Mouse (Mus musculus): ENCODE measurements around the gene Pola2. TPM values are rescaled to one million over a fixed set of nuclear protein-coding genes. Genes with fewer than 3 reads are reported as not detected.
A peak's percentile ranks its signal among the peaks of the same experiment; 100 is the strongest.

The Pola2 gene
- polyA plus RNA-seq, 1 experiment from 2014 or later = 65.4 TPM

DNA sequence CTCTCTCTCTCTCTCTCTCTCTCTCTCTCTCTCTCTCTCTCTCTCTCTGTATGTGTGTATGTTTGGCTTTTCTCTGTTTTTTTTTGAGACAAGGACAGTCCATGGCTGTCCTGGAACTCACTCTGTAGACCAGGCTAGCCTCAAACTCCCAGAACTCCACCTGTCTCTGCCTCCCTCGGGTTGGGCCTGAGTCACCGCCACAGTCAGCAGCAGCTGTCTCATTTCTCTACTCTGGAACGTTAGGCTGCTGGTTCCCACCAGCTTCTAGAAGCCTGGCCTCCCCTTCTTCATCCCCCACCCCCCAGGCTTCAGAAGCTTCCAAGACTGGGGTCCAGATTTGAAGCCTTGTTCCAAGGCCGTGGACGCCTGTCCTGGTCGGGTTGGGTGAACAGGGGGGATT, 25.6 kb upstream of the Pola2 start:
- no peak for ATAC-seq (ENCODE audit: insufficient number of reproducible peaks, low FRiP score, low TSS enrichment, low read depth)
- no peak overlapping the region for H3K4me2 ChIP-seq (replicated peaks)
- no peak overlapping the region for H3K27ac ChIP-seq (replicated peaks)
- H3K9ac ChIP-seq = no peak overlapping the region
- no peak overlapping the region for H3K4me3 ChIP-seq (replicated peaks)
- no peaks in the 10 kb centered on the region for H3K27me3 ChIP-seq
- WGBS = 57% methylated on average over 6 of the region's 6 CpGs
- H3K9me3 ChIP-seq (replicated peaks) = no peaks in the 10 kb centered on the region
- H3K36me3 ChIP-seq = peaks cover 29% of the 10 kb centered on the region
- peaks cover 20% of the 10 kb centered on the region for H3K4me1 ChIP-seq

DNA sequence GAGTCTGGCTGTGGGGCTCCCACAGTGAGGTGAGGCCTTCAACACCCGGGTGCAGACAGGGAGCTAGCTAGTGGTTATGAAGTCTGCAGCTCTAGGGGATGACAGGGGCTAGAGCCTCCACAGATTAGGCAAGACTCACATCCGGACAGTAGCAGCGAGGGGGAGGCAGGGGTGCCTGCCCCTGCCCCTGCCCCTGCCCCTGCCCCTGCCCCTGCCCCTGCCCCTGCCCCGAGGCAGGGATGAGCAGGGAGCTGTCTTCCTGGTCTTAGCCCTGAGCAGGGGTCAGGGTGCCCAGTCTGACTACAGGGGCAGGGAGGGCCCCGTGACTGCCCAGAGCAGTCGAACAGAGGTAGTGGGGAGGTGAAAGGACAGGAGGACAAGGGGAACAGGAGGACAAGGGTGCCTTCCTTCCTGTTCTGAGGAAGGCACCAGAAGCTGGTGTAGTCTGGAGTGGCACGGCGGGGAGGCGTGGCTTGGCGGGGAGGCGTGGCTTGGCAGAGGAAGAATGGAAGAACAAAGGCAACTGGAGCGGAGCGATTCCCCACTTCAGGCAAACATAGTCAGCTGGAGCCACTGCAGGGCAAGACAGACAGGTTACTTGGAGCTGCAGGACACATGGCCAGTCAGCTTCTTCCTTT, 24.9 kb upstream of the Pola2 start:
- 7% methylated on average over 13 of the region's 13 CpGs for WGBS

DNA sequence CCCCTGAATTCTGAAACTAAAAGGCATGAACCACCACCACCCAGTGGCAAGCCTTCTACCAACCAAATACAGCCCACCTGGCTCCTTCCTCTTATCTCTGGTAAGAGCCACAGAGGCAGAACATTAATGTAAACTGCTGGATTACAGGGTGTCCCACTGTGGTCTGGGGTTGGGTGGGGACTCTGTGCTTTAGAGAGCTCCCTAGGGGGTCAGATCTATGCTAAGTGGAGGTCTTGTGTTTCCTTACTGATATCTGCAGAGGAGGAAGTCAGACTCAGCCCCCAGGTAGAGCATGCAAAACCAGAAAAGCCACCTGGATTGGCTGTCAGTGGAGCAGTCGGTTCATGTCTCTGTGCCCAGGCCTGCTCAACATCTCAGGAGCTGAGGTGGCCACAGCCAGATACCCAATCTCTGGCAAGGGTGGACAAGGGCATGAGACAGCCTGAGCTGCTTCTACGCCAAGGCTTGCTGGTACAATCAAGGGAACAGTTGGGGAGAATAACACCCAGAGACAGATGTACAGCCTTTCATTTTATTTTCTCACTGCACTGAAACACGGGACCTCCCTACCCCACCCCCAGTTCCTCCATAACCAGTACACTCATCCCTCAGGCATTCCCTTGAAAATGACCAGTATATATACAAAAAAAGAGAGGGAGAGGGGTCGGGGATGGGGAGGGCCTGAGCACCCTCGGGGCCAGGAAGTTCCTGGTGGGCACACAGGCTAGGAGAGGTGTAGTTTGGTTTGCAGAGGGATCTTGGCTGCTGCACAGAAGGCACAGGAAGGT, 24.2 kb upstream of the Pola2 start:
- Histone ChIP-seq H3K4me1 (peaks cover 20% of the 10 kb centered on the region), H3K36me3 (peaks cover 15% of the 10 kb centered on the region; the same call in 1 of the 2 replicates), H3K27me3 (no peaks in the 10 kb centered on the region), H3K4me2 (replicated peaks) (no peak overlapping the region), H3K9ac (0 out of 2 replicates have a peak overlapping the region, but pooled peaks have one; percentile 23), H3K27ac (replicated peaks) (peak overlapping the region; percentile 22; the same call in 1 of the 2 replicates), H3K4me3 (replicated peaks) (no peak overlapping the region), H3K9me3 (replicated peaks) (no peaks in the 10 kb centered on the region)
- 39% methylated on average over 5 of the region's 5 CpGs for WGBS
- ATAC-seq (ENCODE audit: insufficient number of reproducible peaks, low FRiP score, low TSS enrichment, low read depth) = no peak; the same call in 1 of the 2 replicates

More for the DNA sequence above, 24.9 kb upstream of the Pola2 start:
- Histone ChIP-seq H3K27ac (replicated peaks) (peak overlapping the region; percentile 22; the same call in 1 of the 2 replicates), H3K4me1 (peaks cover 20% of the 10 kb centered on the region), H3K4me3 (replicated peaks) (no peak overlapping the region), H3K36me3 (peaks cover 22% of the 10 kb centered on the region), H3K4me2 (replicated peaks) (peak overlapping the region; percentile 15; the same call in 1 of the 2 replicates), H3K9ac (0 out of 2 replicates have a peak overlapping the region, but pooled peaks have one; percentile 23), H3K9me3 (replicated peaks) (no peaks in the 10 kb centered on the region), H3K27me3 (no peaks in the 10 kb centered on the region)
- 0 out of 2 replicates have a peak, but pooled peaks have one; percentile 30 for ATAC-seq (ENCODE audit: insufficient number of reproducible peaks, low FRiP score, low TSS enrichment, low read depth)

- Histone ChIP-seq H3K4me2 (replicated peaks) (no peak within 1 kb of the TSS), H3K9me3 (replicated peaks) (no peaks in the 10 kb centered on the region), H3K4me3 (replicated peaks) (no peak within 1 kb of the TSS), H3K36me3 (peaks cover 3% of the 10 kb centered on the region; the same call in 1 of the 2 replicates), H3K9ac (no peak within 1 kb of the TSS), H3K27ac (replicated peaks) (no peak within 1 kb of the TSS), H3K27me3 (no peaks in the 10 kb centered on the region), H3K4me1 (peaks cover 20% of the 10 kb centered on the region)
- ATAC-seq (ENCODE audit: insufficient number of reproducible peaks, low FRiP score, low TSS enrichment, low read depth) = no peak
- WGBS = 39% methylated on average over 4 of the region's 4 CpGs
These were observed 22.0 kb upstream of the Pola2 start, which contains the start of gene Slc22a20 for GRCm38 (mm10) chr19:5986043-5986442. Slc22a20 (minus strand) TSS chr19:5986143.

DNA sequence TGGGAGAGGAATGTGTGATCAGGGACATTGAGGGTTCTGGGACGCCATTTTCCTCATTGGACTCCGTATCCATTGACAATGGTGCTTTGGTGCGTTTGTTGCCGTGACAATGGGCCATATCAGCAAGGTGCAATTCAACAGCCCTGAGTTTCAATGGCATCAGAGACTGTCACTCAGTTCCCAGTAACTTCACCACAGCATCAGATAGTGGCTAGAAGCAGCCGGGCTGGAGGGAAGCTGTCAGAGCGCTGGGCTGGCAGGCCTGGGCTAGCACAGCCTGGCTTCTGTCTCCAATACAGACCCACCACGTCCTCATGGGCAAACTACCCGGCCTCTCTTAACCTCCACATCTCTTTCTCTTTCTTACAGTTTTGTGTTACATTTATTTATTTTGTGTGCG, 16.5 kb upstream of the Pola2 start:
- WGBS = 84% methylated on average over 9 of the region's 9 CpGs
- no peak overlapping the region for H3K27ac ChIP-seq (replicated peaks)
- ATAC-seq (ENCODE audit: insufficient number of reproducible peaks, low FRiP score, low TSS enrichment, low read depth) = no peak

DNA sequence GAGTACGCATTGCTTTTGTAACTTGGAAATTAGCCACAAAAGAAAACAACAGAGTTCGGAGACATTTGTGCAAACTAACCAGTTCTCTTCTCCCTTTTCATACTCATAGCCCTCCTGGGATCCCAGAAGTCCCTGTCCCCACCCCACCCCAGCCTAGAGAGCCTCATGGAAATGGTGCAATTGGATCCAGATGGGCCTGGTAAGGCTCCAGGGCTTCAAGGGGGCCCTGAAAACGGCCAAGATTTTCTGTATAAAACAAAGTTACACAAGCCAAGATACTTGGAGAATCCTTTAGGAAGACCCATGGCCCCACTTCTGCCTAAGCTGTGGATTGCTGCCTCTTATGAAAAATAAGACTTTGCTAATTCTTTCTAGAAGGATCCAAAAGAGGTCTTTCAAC, 13.7 kb upstream of the Pola2 start:
- Histone ChIP-seq H3K9ac (no peak overlapping the region), H3K4me1 (0 out of 2 replicates have a peak, but pooled peaks cover 11% of the 10 kb centered on the region), H3K4me3 (replicated peaks) (no peak overlapping the region), H3K27ac (replicated peaks) (peak overlapping the region; percentile 85), H3K4me2 (replicated peaks) (no peak overlapping the region), H3K9me3 (replicated peaks) (no peaks in the 10 kb centered on the region), H3K36me3 (no peaks in the 10 kb centered on the region), H3K27me3 (no peaks in the 10 kb centered on the region)
- 34% methylated on average over 3 of the region's 3 CpGs for WGBS
- ATAC-seq (ENCODE audit: insufficient number of reproducible peaks, low FRiP score, low TSS enrichment, low read depth) = peak; percentile 35; the same call in 1 of the 2 replicates

More for the DNA sequence above, 16.5 kb upstream of the Pola2 start:
- no peaks in the 10 kb centered on the region for H3K36me3 ChIP-seq
- no peaks in the 10 kb centered on the region for H3K9me3 ChIP-seq (replicated peaks)
- no peaks in the 10 kb centered on the region for H3K27me3 ChIP-seq
- no peak overlapping the region for H3K4me3 ChIP-seq (replicated peaks)
- H3K4me2 ChIP-seq (replicated peaks) = no peak overlapping the region
- H3K4me1 ChIP-seq = 0 out of 2 replicates have a peak, but pooled peaks cover 8% of the 10 kb centered on the region
- H3K9ac ChIP-seq = no peak overlapping the region

DNA sequence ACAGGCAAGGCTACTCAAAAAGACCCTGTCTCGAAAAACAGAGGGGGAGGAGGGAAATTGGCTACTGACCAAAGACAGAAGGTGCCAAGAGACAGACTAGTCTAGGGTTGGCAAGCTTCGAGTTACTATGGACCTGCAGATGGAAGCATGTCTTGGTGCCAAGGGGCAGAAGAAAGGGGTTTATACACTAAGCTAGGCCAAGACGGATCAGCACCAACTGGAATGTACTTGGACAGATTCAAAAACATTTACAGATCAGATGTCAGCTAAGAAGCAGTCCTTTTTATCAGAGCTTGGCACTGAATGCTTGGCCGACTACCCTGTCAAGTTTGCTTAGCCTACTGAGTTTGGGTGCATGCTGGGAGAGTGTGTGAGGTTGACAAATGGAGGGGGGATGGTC, 11.7 kb upstream of the Pola2 start:
- 0 out of 2 replicates have a peak, but pooled peaks cover 11% of the 10 kb centered on the region for H3K4me1 ChIP-seq
- no peaks in the 10 kb centered on the region for H3K36me3 ChIP-seq
- H3K9ac ChIP-seq = no peak overlapping the region
- H3K9me3 ChIP-seq (replicated peaks) = no peaks in the 10 kb centered on the region
- no peaks in the 10 kb centered on the region for H3K27me3 ChIP-seq
- no peak overlapping the region for H3K4me3 ChIP-seq (replicated peaks)
- ATAC-seq (ENCODE audit: insufficient number of reproducible peaks, low FRiP score, low TSS enrichment, low read depth) = peak; percentile 78
- H3K4me2 ChIP-seq (replicated peaks) = no peak overlapping the region
- WGBS = 44% methylated on average over 4 of the region's 4 CpGs
- H3K27ac ChIP-seq (replicated peaks) = 0 out of 2 replicates have a peak overlapping the region, but pooled peaks have one; percentile 9

GRCm38 (mm10) chr19:5975112-5975511, 11.1 kb upstream of the Pola2 start:
- Histone ChIP-seq H3K4me3 (replicated peaks) (no peak overlapping the region), H3K27ac (replicated peaks) (0 out of 2 replicates have a peak overlapping the region, but pooled peaks have one; percentile 9), H3K9ac (no peak overlapping the region), H3K4me2 (replicated peaks) (no peak overlapping the region), H3K36me3 (no peaks in the 10 kb centered on the region), H3K27me3 (no peaks in the 10 kb centered on the region), H3K4me1 (0 out of 2 replicates have a peak, but pooled peaks cover 11% of the 10 kb centered on the region), H3K9me3 (replicated peaks) (no peaks in the 10 kb centered on the region)
- ATAC-seq (ENCODE audit: insufficient number of reproducible peaks, low FRiP score, low TSS enrichment, low read depth) = peak; percentile 49; the same call in 1 of the 2 replicates
- WGBS = 60% methylated on average over 4 of the region's 4 CpGs

DNA sequence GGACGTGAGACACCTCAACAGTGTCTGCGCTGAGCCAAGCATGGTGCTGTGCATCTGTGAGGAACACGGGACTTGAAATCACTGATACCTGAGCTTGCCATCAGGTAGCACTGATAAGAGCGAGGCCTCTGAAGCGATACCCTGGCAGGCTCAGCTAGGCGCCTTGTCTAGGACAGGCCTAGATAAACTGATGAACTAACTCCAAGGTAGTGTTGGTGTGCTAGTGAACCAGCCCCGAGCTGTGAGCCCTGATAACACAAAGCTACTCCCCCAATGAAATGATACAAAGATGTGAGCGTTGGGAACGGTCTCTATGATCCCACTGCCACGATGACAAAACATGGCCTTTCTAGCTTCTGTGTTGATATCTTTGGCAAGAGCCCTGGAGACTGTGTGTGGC, 3.7 kb upstream of the Pola2 start:
- Histone ChIP-seq H3K36me3 (no peaks in the 10 kb centered on the region), H3K4me2 (replicated peaks) (no peak overlapping the region), H3K9ac (no peak overlapping the region), H3K27ac (replicated peaks) (no peak overlapping the region), H3K27me3 (no peaks in the 10 kb centered on the region), H3K9me3 (replicated peaks) (no peaks in the 10 kb centered on the region), H3K4me3 (replicated peaks) (no peak overlapping the region), H3K4me1 (peaks cover 21% of the 10 kb centered on the region)
- 85% methylated on average over 10 of the region's 10 CpGs for WGBS
- ATAC-seq (ENCODE audit: insufficient number of reproducible peaks, low FRiP score, low TSS enrichment, low read depth) = no peak

DNA sequence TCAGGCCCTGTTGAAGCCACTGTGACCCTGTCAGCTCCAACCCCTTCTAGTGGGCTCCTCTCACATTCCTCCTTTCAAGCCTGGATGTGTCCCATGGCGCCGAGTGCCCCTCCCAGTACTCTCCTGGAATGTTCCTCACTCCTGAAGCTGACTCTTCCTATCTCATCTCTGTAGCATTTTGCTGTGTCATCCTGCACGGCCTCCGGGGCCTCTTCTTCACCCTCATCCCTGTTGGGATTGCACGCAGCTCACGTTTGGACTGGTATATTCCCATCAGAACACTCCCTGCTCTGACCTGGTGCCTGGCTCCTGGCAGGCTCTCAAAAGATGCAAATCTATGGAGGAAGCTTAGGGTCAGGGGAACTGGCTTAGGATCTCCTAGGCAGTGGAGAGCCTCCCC, 2.8 kb upstream of the Pola2 start:
- Histone ChIP-seq H3K9ac (no peak overlapping the region), H3K36me3 (no peaks in the 10 kb centered on the region), H3K27ac (replicated peaks) (no peak overlapping the region), H3K27me3 (no peaks in the 10 kb centered on the region), H3K4me2 (replicated peaks) (no peak overlapping the region), H3K4me3 (replicated peaks) (no peak overlapping the region), H3K9me3 (replicated peaks) (no peaks in the 10 kb centered on the region), H3K4me1 (peaks cover 27% of the 10 kb centered on the region)
- no peak; the same call in 1 of the 2 replicates for ATAC-seq (ENCODE audit: insufficient number of reproducible peaks, low FRiP score, low TSS enrichment, low read depth)
- WGBS = 51% methylated on average over 6 of the region's 6 CpGs

- H3K27me3 ChIP-seq = no peaks in the 10 kb centered on the region
- no peaks in the 10 kb centered on the region for H3K36me3 ChIP-seq
- H3K4me2 ChIP-seq (replicated peaks) = no peak overlapping the region
- H3K27ac ChIP-seq (replicated peaks) = no peak overlapping the region
- ATAC-seq (ENCODE audit: insufficient number of reproducible peaks, low FRiP score, low TSS enrichment, low read depth) = no peak
- H3K4me3 ChIP-seq (replicated peaks) = no peak overlapping the region
- no peaks in the 10 kb centered on the region for H3K9me3 ChIP-seq (replicated peaks)
- H3K9ac ChIP-seq = no peak overlapping the region
- 87% methylated on average over 2 of the region's 2 CpGs for WGBS
- H3K4me1 ChIP-seq = peaks cover 27% of the 10 kb centered on the region
These were observed 1.9 kb upstream of the Pola2 start for GRCm38 (mm10) chr19:5965910-5966309.

All from embryonic facial prominence, embryonic 15.5 days (tissue).